Mouse (Mus musculus) left cerebral cortex, adult 8-10 months (tissue): Measurements from ENCODE around the gene Akt3. TPM values are rescaled to one million over a fixed set of nuclear protein-coding genes. Genes with fewer than 3 reads are reported as not detected.

Source experiments
- DNase-seq, 2 experiments: peaks; one replicate each; pipeline ENCODE4 v3.0.0; 2022; ENCODE audit warnings: low spot score in 2 of 2
- total RNA-seq, 4 experiments: library from RNA; stranded (reverse); gene quantifications; 2 replicates each; pipeline ENCODE4 v1.2.4; 2022

Gene Akt3
- total RNA-seq, 4 experiments from 2014 or later = 227 to 296 (median 251) TPM

DNA sequence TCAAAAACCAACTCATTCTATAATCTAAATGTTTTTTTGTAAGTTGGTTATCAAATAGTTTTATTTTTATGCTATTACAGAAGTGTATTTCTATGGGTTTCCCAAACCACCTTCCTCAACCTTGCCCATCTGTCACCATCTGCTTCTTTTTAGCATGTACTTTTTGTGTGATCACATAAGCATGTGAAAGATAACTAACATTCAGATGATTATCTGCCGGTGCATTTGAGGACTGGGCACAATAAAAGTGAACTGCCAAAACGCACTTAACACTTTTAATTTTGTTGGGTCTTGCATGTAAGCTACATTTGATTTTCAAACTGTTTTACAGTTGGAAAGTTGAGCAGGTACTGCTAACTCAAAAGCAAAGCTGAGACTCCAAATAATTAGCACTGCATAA lies 203.1 kb downstream of the Akt3 start:
- no peak for DNase-seq

GRCm38 (mm10) chr1:177051366-177051963 lies 206.5 kb downstream of the Akt3 start:
- DNase-seq = no peak

DNA sequence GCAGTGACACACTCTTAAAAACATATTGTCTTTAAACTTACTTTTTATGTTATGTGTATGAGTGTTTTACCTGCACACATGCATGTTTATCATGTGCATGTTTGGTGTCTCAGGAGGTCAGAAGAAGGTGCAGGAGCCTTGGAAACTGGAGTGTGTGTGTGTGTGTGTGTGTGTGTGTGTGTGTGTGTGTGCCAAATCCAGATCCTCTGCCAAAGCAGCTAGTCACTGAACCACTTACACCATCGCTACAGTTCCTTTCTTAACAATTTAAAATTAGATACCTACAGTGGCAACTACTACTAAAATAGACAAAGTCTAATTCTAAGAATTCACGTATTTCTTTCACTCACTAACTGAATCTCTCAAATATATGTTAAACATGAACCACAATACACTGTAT lies 209.2 kb downstream of the Akt3 start:
- no peak for DNase-seq

DNA sequence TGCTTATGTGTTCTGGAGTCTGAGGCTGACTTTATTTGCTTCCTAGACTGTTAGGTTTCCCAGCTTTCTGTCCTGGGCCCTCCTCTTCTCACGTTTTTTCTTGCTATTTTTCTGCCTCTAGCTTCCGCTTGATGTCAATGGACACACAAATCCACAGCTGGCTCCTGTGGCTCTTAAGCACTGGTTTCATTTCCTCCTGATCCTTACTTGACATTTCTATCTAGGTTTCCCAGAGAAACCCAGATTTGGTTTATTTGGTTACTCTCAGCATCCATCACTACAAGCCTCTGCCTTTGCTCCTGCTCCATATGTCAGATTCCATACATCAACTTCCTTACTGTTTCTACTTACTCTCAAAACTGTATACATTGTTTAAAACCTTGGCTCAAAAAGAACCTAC lies 211.0 kb downstream of the Akt3 start:
- DNase-seq = no peak

- no peak for DNase-seq
Measured at GRCm38 (mm10) chr1:177045885-177046284, 212.1 kb downstream of the Akt3 start.

- no peak for DNase-seq
Measured at GRCm38 (mm10) chr1:177040058-177040457, 217.9 kb downstream of the Akt3 start.

GRCm38 (mm10) chr1:177039093-177039674 lies 218.8 kb downstream of the Akt3 start:
- no peak for DNase-seq

DNA sequence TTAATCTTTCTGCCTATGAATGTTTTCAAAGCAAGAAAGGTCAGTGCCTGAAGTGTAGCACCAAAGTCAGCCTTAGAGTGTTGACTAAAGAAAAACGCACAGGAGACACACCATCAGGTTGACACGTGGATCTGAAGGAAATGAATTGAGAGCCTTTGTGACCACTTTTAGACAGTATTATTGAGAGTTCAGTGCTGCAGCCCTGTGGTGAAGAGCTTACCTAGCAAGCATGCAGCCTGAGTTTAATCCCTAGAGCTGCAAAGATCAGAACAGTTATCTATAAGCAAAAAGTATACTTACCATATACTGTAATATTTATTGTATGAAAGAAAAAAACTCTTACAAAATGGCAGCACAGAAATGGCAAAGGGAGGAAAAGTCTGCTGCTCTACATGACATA lies 219.6 kb downstream of the Akt3 start:
- DNase-seq = no peak

DNA sequence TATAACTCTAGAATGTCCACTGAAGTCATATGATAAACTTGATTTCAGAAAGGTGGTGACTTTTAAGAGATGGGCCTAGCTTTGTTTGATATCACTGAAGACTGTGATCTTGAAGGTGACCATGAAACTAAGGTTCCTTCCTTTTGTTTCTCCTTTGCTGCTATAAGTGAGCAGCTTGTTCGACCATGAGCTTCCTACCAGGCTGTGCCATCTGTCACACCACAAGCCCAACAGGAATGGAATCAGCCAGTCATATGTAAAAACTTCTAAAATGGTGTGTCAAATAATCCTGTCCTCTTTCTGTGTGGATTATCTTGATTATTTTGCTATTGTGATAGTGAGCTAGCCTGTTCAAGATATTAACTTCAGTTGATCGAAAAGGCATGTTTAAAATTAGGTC lies 222.5 kb downstream of the Akt3 start:
- no peak for DNase-seq

DNA sequence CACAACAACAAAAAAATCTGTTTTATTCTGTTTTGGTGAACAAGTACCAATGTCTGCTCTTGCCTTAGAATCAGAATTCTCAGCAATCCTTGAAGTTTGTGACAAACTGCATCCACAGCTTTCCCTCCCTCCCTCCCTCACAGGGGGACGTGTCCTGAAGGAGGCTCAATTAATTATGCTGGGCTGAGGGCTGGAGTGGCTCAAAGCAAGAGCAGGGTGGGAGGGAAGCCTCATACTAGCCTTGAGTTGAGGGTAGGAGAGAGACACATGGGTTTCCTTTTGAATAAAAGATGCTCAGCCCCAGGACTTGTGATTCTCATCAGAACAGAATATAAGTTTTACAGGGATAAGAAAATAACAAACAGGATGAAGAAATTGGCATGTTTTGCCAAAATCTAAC lies 225.8 kb downstream of the Akt3 start:
- DNase-seq = no peak

DNA sequence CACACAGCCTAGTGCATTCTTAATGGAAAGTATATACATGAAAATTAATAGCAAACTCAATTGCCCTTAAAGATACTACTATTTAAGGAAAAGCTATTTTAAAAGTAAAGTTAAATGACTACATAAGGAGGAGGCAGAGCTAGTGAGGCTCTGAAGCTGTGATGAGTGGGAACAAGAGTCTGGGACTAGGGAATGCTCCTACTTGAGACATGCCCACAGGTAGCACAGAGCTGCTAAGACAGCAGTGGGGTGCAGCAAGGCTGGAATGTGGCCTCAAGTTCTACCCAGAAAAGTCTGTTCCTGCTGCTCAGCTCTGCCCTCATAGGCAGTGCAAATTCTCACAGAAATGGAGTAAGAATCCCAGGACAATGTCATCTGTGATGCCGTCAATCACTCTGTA lies 226.8 kb downstream of the Akt3 start:
- no peak for DNase-seq

DNA sequence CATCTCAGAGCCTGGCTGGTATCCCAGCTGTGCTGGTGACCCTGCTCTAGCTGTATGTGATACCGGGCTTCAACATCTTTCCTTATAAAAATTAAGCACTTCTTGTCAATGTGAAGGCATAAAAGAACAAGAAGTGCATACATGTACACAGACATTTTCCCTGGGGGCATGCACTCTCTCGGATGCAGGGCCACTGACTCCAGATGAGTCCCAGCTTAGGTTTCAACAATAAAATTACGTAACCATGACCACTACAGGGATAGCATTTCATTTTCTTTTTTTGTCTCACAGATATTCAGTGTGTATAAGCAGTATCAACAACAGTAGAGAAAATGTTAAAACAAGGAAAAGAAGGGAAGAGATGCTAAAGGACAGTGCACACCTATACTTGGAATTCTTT lies 227.3 kb downstream of the Akt3 start:
- DNase-seq = no peak

- no peak for DNase-seq
Measured at GRCm38 (mm10) chr1:177029032-177029431, 229.0 kb downstream of the Akt3 start.

DNA sequence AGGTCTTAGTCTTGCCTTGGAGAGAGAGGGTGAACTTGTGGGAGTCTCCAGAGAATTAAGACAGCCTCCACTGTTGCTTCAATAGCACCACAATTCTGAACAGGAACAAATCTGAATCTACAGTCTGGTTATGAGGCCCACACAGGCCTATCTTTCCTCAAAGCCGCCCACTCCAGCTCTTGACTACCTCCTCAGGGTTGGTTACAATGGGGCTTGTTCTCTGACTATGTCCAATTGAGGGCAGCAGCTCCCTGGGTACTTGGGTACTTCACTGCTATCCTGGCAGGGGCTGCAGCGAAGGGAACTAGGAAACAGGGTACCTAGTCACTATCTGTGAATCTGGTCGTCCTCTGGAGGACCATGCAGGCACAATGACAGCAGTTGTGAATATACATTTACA lies 230.3 kb downstream of the Akt3 start:
- no peak for DNase-seq

DNA sequence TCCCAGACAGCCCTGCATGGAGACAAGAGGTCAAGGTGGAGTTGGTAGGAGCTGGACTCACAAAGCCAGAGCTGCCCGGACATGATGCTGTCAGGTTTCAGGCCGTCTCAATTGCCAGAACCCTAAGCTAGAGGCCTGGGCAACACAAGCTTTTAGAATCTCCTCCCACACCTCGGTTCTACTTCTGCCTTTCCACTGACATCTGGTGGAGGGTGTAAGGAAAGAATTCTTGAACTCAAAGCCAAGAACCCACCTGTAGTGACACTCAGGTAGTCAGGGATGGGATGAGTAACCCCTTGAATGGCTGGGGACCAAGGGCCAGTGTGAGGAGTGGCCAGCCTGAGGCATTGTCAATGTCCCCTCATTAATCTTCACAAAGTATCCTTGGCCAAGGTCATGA lies 235.3 kb downstream of the Akt3 start:
- no peak for DNase-seq

DNA sequence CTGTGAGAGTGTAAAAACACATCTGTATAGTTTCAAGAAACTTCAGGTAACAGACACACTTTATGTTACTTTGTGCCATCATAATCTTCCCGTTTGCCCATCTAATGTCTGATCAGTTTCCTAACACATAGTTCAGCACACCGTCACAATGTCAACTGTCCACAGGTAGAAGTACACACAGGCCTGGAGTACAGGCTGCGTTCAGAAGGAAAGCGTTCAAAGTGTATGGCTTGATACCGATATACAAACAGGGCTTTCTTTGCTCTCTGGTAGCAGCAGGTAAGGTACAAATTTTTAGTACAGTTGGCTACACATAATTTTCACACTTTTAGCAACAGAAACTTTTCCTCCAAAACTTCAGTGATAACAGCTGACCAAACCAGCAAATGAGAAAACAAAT lies 238.3 kb downstream of the Akt3 start:
- no peak for DNase-seq

GRCm38 (mm10) chr1:177018750-177019149 lies 239.3 kb downstream of the Akt3 start:
- DNase-seq = no peak

DNA sequence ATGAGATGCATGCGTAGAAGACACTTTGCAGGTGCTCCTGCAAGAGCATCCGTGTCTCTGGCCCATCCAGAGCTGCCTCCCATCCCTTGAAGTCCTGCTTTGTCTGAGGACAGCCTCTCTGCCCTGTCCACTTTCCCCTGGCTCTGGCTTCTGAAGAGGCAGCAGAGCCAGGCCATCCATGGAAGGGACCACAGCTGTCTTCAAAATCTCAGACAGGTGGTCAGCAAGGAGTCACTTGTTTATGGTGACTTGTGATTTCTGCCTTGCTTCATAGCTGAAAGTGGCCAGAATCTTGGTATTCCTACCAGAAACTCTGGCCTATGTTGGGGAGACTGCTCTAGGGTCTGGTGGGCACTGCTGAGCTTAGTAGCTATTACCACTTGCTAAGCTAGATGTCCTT lies 241.3 kb downstream of the Akt3 start:
- DNase-seq = no peak

GRCm38 (mm10) chr1:177015917-177016316 lies 242.1 kb downstream of the Akt3 start:
- DNase-seq = no peak

GRCm38 (mm10) chr1:177014921-177015439 lies 243.0 kb downstream of the Akt3 start:
- no peak for DNase-seq

GRCm38 (mm10) chr1:177014346-177014745 lies 243.7 kb downstream of the Akt3 start:
- DNase-seq = no peak

DNA sequence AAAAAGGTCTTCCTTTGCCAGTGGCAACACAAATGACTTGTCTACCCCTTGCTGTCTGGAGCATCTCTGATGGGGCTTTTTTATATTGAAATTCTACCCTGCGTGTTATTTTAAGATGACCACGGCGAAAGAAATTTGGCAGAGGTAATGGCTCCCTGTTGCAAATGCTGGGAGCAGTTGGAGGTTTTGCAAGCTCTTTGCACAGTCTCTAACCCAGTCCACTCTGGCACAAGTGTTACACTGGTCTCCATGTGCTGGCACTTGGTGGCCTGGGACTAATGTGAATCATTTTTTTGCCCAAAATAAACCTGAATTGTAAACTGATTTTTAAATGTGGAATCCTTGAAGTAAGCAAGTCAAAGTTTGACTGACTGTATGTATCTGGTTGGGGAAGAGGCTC lies 244.2 kb downstream of the Akt3 start:
- DNase-seq = no peak

GRCm38 (mm10) chr1:177013313-177013712 lies 244.7 kb downstream of the Akt3 start:
- DNase-seq = no peak
